Mouse (Mus musculus) liver, embryonic 11.5 days (tissue): ENCODE results near the gene Tmem212. TPM values are rescaled to one million over a fixed set of nuclear protein-coding genes. Genes with fewer than 3 reads are reported as not detected.

Experiments used
- ATAC-seq: fragments of 200-750 bp; cut with Nextera tagmentation; replicated peaks from 2 replicates; pipeline ENCODE4 v1.8.0; 2017; ENCODE audit warnings: moderate number of reproducible peaks, mild to moderate bottlenecking, moderate TSS enrichment, moderate library complexity; ENCODE audit not compliant: low FRiP score
- DNase-seq: peaks from one replicate; pipeline ENCODE4 v3.0.0-alpha.2; 2017; ENCODE audit warnings: low spot score
- H3K27ac ChIP-seq: fragments of 300-500 bp; sonication (generic); 2 replicates; pipeline ENCODE4 v1.5.1; 2014; ENCODE audit warnings: mild to moderate bottlenecking, low read depth, low read length, control low read depth
- H3K27me3 ChIP-seq: fragments of 300-500 bp; sonication (generic); replicated peaks from 2 replicates; pipeline ENCODE4 v1.6.1; 2014; ENCODE audit warnings: low read length, mixed read lengths; ENCODE audit not compliant: control insufficient read depth, insufficient read depth
- H3K36me3 ChIP-seq: fragments of 300-500 bp; sonication (generic); 2 replicates; pipeline ENCODE4 v1.6.1; 2014; ENCODE audit warnings: mild to moderate bottlenecking, low read length, moderate library complexity, mixed read lengths; ENCODE audit not compliant: control insufficient read depth, insufficient read depth
- H3K4me1 ChIP-seq: fragments of 300-500 bp; sonication (generic); replicated peaks from 2 replicates; pipeline ENCODE4 v1.6.1; 2014; ENCODE audit warnings: low read length, mixed read lengths; ENCODE audit not compliant: control insufficient read depth, insufficient read depth
- H3K4me2 ChIP-seq: fragments of 300-500 bp; sonication (generic); 2 replicates; pipeline ENCODE4 v1.6.1; 2014; ENCODE audit warnings: mild to moderate bottlenecking, control low read depth, moderate library complexity
- H3K4me3 ChIP-seq: fragments of 300-500 bp; sonication (generic); 2 replicates; pipeline ENCODE4 v1.5.1; 2014; ENCODE audit warnings: low read depth, low read length, control low read depth
- H3K9ac ChIP-seq: fragments of 300-500 bp; sonication (generic); 2 replicates; pipeline ENCODE4 v1.6.1; 2014; ENCODE audit warnings: low read depth, low read length, control low read depth
- H3K9me3 ChIP-seq: fragments of 300-500 bp; sonication (generic); 2 replicates; pipeline ENCODE4 v1.6.1; 2016; ENCODE audit warnings: low read length, inconsistent platforms, mixed read lengths; ENCODE audit not compliant: control insufficient read depth
- WGBS: fragments of 180-500 bp; shearing (Covaris S2); extraction: QIAGEN DNeasy Blood & Tissue Kit; methylation state at CpG from one replicate; pipeline ENCODE4 v1.1.7; 2014; 5-methylcytosine and 5-hydroxymethylcytosine counted together
- polyA plus RNA-seq: library from polyadenylated mRNA; unstranded; fragments of >200 nt; fragmentation: Nextera tagmentation; extraction: Ambion mirVana; gene quantifications from 2 replicates; pipeline ENCODE4 v1.2.1, GENCODE M21; 2014

Gene Tmem212
- polyA plus RNA-seq, 1 experiment from 2014 or later = not detected

DNA sequence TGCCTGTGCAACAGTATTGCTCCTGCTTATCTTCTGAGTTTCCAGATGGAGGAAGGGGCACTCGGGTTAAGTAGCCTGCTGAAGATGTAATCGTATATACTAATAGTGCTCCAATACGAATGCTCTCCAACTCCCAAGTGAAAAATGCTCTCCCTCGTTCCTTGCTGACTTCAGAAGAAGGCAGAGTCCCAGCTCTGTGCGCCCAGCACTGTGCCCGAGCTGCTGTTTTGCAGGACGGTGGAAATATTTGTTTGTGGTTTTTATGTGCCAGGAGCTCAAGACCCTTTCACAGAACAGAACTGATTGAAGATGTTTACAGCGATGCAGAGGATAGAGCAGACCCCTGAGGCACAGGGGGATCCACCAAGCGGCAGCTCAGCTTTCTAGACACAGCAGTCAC is 55.9 kb downstream of the Tmem212 start:
- Histone ChIP-seq H3K4me2 (no peak overlapping the region), H3K36me3 (no peaks in the 10 kb centered on the region), H3K9me3 (no peaks in the 10 kb centered on the region), H3K4me1 (no peaks in the 10 kb centered on the region), H3K27ac (no peak overlapping the region), H3K27me3 (no peaks in the 10 kb centered on the region), H3K9ac (no peak overlapping the region), H3K4me3 (no peak overlapping the region)
- DNase-seq (no peak), ATAC-seq (no peak)
- WGBS = 57% methylated on average over 9 of the region's 9 CpGs

DNA sequence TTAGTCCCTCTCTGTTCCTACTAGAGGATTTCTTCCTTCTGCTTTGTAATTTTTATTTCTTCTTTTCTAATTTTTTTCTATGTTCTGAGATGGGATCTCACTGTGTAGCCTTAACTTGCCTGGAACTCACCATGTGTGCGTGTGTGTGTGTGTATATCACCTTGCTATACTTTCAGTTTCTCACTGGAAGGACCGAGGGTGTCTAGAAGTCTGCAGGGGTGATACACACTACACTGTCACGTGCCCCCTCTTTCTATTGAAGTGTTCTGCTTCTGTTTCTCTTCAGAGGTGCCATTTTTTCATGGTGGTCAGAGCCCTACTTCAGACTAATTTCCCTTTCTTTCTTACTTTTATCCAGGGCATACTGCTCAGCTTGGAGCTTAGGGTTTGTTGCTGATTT is 56.4 kb downstream of the Tmem212 start:
- WGBS = 62% methylated on average over 3 of the region's 3 CpGs
- H3K4me1 ChIP-seq = no peaks in the 10 kb centered on the region
- no peak overlapping the region for H3K27ac ChIP-seq
- H3K4me3 ChIP-seq = no peak overlapping the region
- H3K4me2 ChIP-seq = no peak overlapping the region
- no peaks in the 10 kb centered on the region for H3K27me3 ChIP-seq
- no peaks in the 10 kb centered on the region for H3K9me3 ChIP-seq
- DNase-seq (no peak), ATAC-seq (no peak)
- H3K9ac ChIP-seq = no peak overlapping the region
- no peaks in the 10 kb centered on the region for H3K36me3 ChIP-seq

DNA sequence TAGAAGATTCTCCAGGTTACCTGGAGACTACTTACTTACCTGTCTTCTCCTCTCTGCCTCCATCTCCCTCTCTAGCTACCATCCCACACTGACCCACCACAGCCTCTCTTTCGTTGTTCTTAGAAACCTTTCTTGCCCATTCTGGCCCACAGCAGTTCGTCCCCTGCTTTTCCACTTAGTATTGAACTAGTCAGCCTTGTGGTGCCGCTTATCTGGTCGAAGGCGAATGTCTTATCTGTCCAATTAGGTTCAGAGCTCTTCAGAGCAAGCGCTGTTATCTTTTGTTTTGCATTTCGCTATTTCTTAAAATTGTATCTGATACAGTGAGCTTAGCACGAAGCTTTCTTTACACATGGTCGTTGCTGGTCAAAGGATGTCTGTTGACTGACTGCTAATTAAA is 56.9 kb downstream of the Tmem212 start:
- Histone ChIP-seq H3K4me3 (no peak overlapping the region), H3K4me1 (no peaks in the 10 kb centered on the region), H3K9me3 (no peaks in the 10 kb centered on the region), H3K36me3 (no peaks in the 10 kb centered on the region), H3K27ac (no peak overlapping the region), H3K27me3 (no peaks in the 10 kb centered on the region), H3K4me2 (no peak overlapping the region), H3K9ac (no peak overlapping the region)
- DNase-seq (no peak), ATAC-seq (no peak)
- 46% methylated on average over 9 of the region's 9 CpGs for WGBS

DNA sequence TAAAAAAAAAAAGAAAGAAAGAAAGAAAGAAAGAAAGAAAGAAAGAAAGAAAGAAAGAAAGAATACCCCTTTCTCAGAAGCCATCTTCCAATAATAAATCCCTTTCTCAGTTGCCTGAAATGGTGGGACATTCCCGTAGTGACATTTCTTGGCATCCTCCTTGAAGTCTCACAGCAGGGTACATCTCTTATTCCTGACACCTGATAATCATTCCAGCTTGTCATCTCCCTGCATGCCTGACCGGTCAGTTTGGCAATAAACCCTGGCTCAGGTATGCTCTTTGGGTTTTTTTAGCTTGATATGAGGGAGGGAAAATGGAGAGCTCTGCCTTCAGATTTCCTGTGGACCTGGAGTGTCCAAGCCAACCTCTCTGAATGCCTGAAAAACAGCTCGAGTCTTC is 59.9 kb downstream of the Tmem212 start:
- ATAC-seq = no peak
- no peak overlapping the region for H3K4me3 ChIP-seq
- H3K4me2 ChIP-seq = no peak overlapping the region
- no peak overlapping the region for H3K27ac ChIP-seq
- H3K36me3 ChIP-seq = no peaks in the 10 kb centered on the region
- no peak overlapping the region for H3K9ac ChIP-seq
- no peaks in the 10 kb centered on the region for H3K9me3 ChIP-seq
- 82% methylated on average over 3 of the region's 3 CpGs for WGBS
- no peaks in the 10 kb centered on the region for H3K27me3 ChIP-seq
- DNase-seq = no peak
- no peaks in the 10 kb centered on the region for H3K4me1 ChIP-seq

DNA sequence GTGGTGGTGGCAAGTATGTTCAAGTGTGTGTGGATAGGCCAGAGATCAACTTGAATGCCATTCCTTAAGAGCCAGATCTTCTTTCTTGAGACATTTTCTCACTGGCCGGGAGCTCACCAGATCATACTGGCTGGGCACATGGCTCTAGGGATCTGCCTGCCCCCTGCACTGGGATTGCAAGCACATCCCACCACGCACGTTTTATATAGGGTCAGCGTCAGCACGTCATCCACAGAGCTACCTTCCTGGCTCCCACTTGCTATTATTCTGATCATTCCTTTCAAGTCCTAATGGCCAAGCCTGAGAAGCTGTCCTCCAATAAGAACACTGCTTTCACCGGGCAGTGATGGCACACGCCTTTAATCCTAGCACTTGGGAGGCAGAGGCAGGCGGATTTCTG is 60.4 kb downstream of the Tmem212 start:
- H3K27me3 ChIP-seq = no peaks in the 10 kb centered on the region
- ATAC-seq (no peak), DNase-seq (no peak)
- no peak overlapping the region for H3K4me3 ChIP-seq
- no peak overlapping the region for H3K9ac ChIP-seq
- 86% methylated on average over 8 of the region's 8 CpGs for WGBS
- no peak overlapping the region for H3K27ac ChIP-seq
- H3K9me3 ChIP-seq = no peaks in the 10 kb centered on the region
- H3K4me1 ChIP-seq = no peaks in the 10 kb centered on the region
- no peak overlapping the region for H3K4me2 ChIP-seq
- H3K36me3 ChIP-seq = no peaks in the 10 kb centered on the region

DNA sequence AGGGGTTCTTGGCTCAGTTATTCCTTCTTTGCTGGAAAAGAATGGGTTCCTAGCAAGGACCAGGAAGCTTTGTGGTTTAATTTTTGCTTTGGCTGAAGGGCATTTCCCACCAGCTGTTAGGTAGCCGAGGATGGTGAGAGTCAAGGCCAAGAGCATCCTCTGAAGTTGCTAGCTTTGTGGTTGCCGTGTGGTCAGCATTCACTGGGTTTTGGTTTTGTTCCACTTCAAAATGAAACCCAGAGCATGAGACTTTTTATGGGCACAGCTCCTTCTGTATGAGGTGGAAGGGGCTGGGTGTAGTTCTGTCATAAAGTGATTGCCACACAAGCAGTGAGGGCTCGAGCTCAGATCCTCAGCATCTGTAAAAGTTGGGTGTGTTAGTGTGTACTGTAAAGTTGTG is 67.4 kb downstream of the Tmem212 start:
- 66% methylated on average over 3 of the region's 3 CpGs for WGBS
- Histone ChIP-seq H3K4me1 (no peaks in the 10 kb centered on the region), H3K9me3 (no peaks in the 10 kb centered on the region), H3K4me2 (no peak overlapping the region), H3K27me3 (no peaks in the 10 kb centered on the region), H3K4me3 (no peak overlapping the region), H3K9ac (no peak overlapping the region), H3K27ac (no peak overlapping the region), H3K36me3 (no peaks in the 10 kb centered on the region)
- ATAC-seq (no peak), DNase-seq (no peak)

DNA sequence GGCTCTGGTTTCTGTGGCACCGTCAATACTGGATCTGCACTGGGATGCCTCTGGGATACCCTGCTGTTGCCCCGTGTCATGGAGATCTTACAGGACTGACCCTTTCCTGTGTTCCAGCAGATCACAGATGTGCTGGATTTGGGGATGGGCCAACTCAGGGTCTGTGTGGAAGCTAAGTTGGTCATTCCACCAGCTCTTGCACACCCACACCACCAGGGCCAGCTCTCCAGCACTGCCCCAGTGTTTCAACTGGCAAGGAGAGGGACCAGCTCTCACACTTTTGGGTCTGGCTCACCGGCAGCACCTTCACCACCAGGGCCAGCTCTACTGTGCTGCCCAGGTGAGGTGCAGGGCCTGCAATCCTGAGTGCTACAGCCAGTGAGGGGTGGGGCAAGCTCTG is 68.9 kb downstream of the Tmem212 start:
- Histone ChIP-seq H3K4me3 (no peak overlapping the region), H3K36me3 (no peaks in the 10 kb centered on the region), H3K4me2 (no peak overlapping the region), H3K27ac (no peak overlapping the region), H3K4me1 (no peaks in the 10 kb centered on the region), H3K9ac (no peak overlapping the region), H3K27me3 (no peaks in the 10 kb centered on the region), H3K9me3 (no peaks in the 10 kb centered on the region)
- ATAC-seq (no peak), DNase-seq (no peak)
- 83% methylated on average over 3 of the region's 3 CpGs for WGBS

DNA sequence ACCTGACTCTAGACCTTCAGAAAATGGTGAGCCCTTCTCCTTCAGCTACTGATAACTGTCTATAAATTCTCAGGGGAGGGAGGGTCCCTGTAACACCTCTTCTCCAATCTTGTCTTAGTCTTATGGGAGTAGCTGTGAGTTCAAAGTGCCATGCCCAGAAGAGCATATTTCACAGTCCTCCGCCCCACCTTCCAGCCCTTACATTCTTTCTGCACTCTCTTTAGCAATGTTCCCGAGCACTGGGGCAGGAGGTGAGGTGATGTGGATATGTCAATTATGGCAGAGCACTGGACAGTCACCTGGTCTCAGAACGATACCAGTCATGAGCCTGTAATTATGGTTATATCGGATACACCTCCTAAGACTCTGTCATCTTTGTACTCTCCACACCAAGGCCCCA is 70.2 kb downstream of the Tmem212 start:
- Histone ChIP-seq H3K9me3 (no peaks in the 10 kb centered on the region), H3K4me3 (no peak overlapping the region), H3K4me1 (no peaks in the 10 kb centered on the region), H3K27ac (no peak overlapping the region), H3K27me3 (no peaks in the 10 kb centered on the region), H3K9ac (no peak overlapping the region), H3K4me2 (no peak overlapping the region), H3K36me3 (no peaks in the 10 kb centered on the region)
- no peak for DNase-seq
- 82% methylated on average over 4 of the region's 4 CpGs for WGBS
- no peak for ATAC-seq
